Mouse (Mus musculus) urinary bladder, adult 18-20 months (tissue): Measurements from ENCODE around the gene Rcn2.
"Not testable (repeated sequence)": the region's sequence is repeated elsewhere in the genome, so short reads cannot be mapped to it uniquely, and the experiment has no call there.

Source experiments
- DNase-seq, 2 experiments: peaks; one replicate each; pipeline ENCODE4 v3.0.0; 2022; ENCODE audit warnings: low spot score in 2 of 2, mixed read lengths in 2 of 2

Gene Rcn2

GRCm38 (mm10) chr9:56041372-56042180, at the start of gene Rcn2:
TSS of gene Rcn2 (plus strand) at chr9:56041845.
- peak; percentile 94 to 98 for DNase-seq

- DNase-seq: not testable (repeated sequence)
Observed at GRCm38 (mm10) chr9:56004679-56005078, 37.0 kb upstream of the Rcn2 start.

- DNase-seq: no peak
Observed at GRCm38 (mm10) chr9:56010450-56010849, 31.2 kb upstream of the Rcn2 start, which contains the start of gene 4930563M21Rik. TSS of gene 4930563M21Rik (minus strand) at chr9:56010550.

GRCm38 (mm10) chr9:56024772-56025171, 16.9 kb upstream of the Rcn2 start:
- no peak for DNase-seq

- no peak for DNase-seq
Observed at GRCm38 (mm10) chr9:56027292-56027691, 14.4 kb upstream of the Rcn2 start.

- no peak for DNase-seq
Observed at GRCm38 (mm10) chr9:56032219-56032618, 9.4 kb upstream of the Rcn2 start.

GRCm38 (mm10) chr9:56042181-56042621, 556 bp downstream of the Rcn2 start:
- no peak for DNase-seq

GRCm38 (mm10) chr9:56053796-56054195, 12.2 kb downstream of the Rcn2 start:
- no peak for DNase-seq

- DNase-seq: no peak
Observed at GRCm38 (mm10) chr9:56056147-56056546, 14.5 kb downstream of the Rcn2 start.

GRCm38 (mm10) chr9:56062336-56062735, 20.7 kb downstream of the Rcn2 start:
- DNase-seq: no peak

GRCm38 (mm10) chr9:56065011-56065410, 23.4 kb downstream of the Rcn2 start:
- DNase-seq: no peak

GRCm38 (mm10) chr9:56067964-56068363, 26.3 kb downstream of the Rcn2 start:
- DNase-seq: no peak

- no peak for DNase-seq
Observed at GRCm38 (mm10) chr9:56068630-56069029, 27.0 kb downstream of the Rcn2 start.

GRCm38 (mm10) chr9:56072861-56073260, 31.2 kb downstream of the Rcn2 start:
- DNase-seq: no peak

GRCm38 (mm10) chr9:56074863-56075262, 33.2 kb downstream of the Rcn2 start:
- no peak for DNase-seq

GRCm38 (mm10) chr9:56075264-56075663, 33.6 kb downstream of the Rcn2 start:
- DNase-seq: no peak

GRCm38 (mm10) chr9:56075901-56076620, 34.4 kb downstream of the Rcn2 start:
- no peak for DNase-seq

GRCm38 (mm10) chr9:56079587-56079986, 37.9 kb downstream of the Rcn2 start:
- DNase-seq: no peak

- DNase-seq: no peak
Observed at GRCm38 (mm10) chr9:56086524-56086923, 44.9 kb downstream of the Rcn2 start.

GRCm38 (mm10) chr9:56089778-56090520, 48.3 kb downstream of the Rcn2 start, which contains the start of gene Pstpip1:
TSS of gene Pstpip1 (plus strand) at chr9:56089962.
- peak; percentile 51 to 53 for DNase-seq

- no peak for DNase-seq
Observed at GRCm38 (mm10) chr9:56090546-56091225, 49.0 kb downstream of the Rcn2 start.
